Mouse (Mus musculus): ENCODE measurements around the gene Gm45062.

The Gm45062 gene

GRCm38 (mm10) chr6:8631362-8631761, 372.1 kb downstream of the Gm45062 start:
- DNase-seq = no peak

- DNase-seq = no peak
Observed at GRCm38 (mm10) chr6:8631986-8632632, 372.9 kb downstream of the Gm45062 start.

GRCm38 (mm10) chr6:8632701-8633100, 373.5 kb downstream of the Gm45062 start:
- no peak for DNase-seq

- DNase-seq = peak in 1 of 2 experiments; percentile 4
Observed at GRCm38 (mm10) chr6:8638122-8638521, 378.9 kb downstream of the Gm45062 start.

- DNase-seq = peak; percentile 40 to 50
Observed at GRCm38 (mm10) chr6:8638899-8639298, 379.6 kb downstream of the Gm45062 start.

- no peak for DNase-seq
Observed at GRCm38 (mm10) chr6:8639526-8639925, 380.3 kb downstream of the Gm45062 start.

GRCm38 (mm10) chr6:8640863-8641262, 381.6 kb downstream of the Gm45062 start:
- DNase-seq = no peak

- no peak for DNase-seq
Observed at GRCm38 (mm10) chr6:8644703-8645102, 385.5 kb downstream of the Gm45062 start.

GRCm38 (mm10) chr6:8645708-8646107, 386.5 kb downstream of the Gm45062 start:
- peak; percentile 38 to 43 for DNase-seq

Measured in cerebellum, adult 18-20 months (tissue).